Mouse (Mus musculus) stomach, postnatal 0 days (tissue): ENCODE measurements around the gene Rab4b.

ENCODE experiments used
- CTCF ChIP-seq: IDR thresholded peaks from 2 replicates; pipeline ENCODE4 v1.5.1; 2016; ENCODE audit warnings: antibody characterized with exemption, low read depth, mild to moderate bottlenecking, moderate library complexity
- EP300 ChIP-seq: optimal IDR thresholded peaks from 2 replicates; pipeline ENCODE3; 2016; ENCODE audit warnings: antibody characterized with exemption

- TF ChIP-seq CTCF, result no peak
- no peak for TF ChIP-seq EP300
Measured at GRCm38 (mm10) chr7:27180837-27181695, 2.4 kb upstream of the Rab4b start, which contains the start of the genes Gm21983 and Mia.
